Mouse (Mus musculus) intestine, embryonic 15.5 days (tissue): Measurements from ENCODE around the gene Bcl2a1d. TPM values are rescaled to one million over a fixed set of nuclear protein-coding genes. Genes with fewer than 3 reads are reported as not detected.
"Not testable (repeated sequence)": the region's sequence is repeated elsewhere in the genome, so short reads cannot be mapped to it uniquely, and the experiment has no call there.

Source experiments
- ATAC-seq: fragments of 200-750 bp; cut with Nextera tagmentation; 2 replicates; pipeline ENCODE4 v1.8.0; 2017; ENCODE audit warnings: moderate TSS enrichment, moderate library complexity
- H3K27ac ChIP-seq: fragments of 300-500 bp; sonication (generic); 2 replicates; pipeline ENCODE4 v1.5.1; 2015; ENCODE audit warnings: mild to moderate bottlenecking, inconsistent platforms
- H3K27me3 ChIP-seq: fragments of 300-500 bp; sonication (generic); replicated peaks from 2 replicates; pipeline ENCODE4 v1.6.1; 2015; ENCODE audit warnings: inconsistent platforms
- H3K36me3 ChIP-seq: fragments of 300-500 bp; sonication (generic); 2 replicates; pipeline ENCODE4 v1.6.1; 2015; ENCODE audit warnings: inconsistent platforms
- H3K4me1 ChIP-seq: fragments of 300-500 bp; sonication (generic); replicated peaks from 2 replicates; pipeline ENCODE4 v1.6.1; 2015; ENCODE audit warnings: inconsistent platforms
- H3K4me2 ChIP-seq: fragments of 300-500 bp; sonication (generic); replicated peaks from 2 replicates; pipeline ENCODE4 v1.6.1; 2015; ENCODE audit warnings: mild to moderate bottlenecking, inconsistent platforms
- H3K4me3 ChIP-seq: fragments of 300-500 bp; sonication (generic); replicated peaks from 2 replicates; pipeline ENCODE4 v1.5.1; 2015; ENCODE audit warnings: inconsistent platforms
- H3K9ac ChIP-seq: fragments of 300-500 bp; sonication (generic); 2 replicates; pipeline ENCODE4 v1.6.1; 2015; ENCODE audit warnings: inconsistent platforms
- H3K9me3 ChIP-seq: fragments of 300-500 bp; sonication (generic); 2 replicates; pipeline ENCODE4 v1.6.1; 2016; ENCODE audit warnings: inconsistent platforms
- WGBS: fragments of 180-500 bp; shearing (Covaris S2); methylation state at CpG from one replicate; pipeline ENCODE4 v1.1.7; 2015; 5-methylcytosine and 5-hydroxymethylcytosine counted together
- polyA plus RNA-seq: library from polyadenylated mRNA; unstranded; fragments of >200 nt; fragmentation: Nextera tagmentation; extraction: Ambion mirVana; gene quantifications from 2 replicates; pipeline ENCODE4 v1.2.1, GENCODE M21; 2015

The Bcl2a1d gene
- polyA plus RNA-seq: 0.77 TPM in 2 replicates

DNA sequence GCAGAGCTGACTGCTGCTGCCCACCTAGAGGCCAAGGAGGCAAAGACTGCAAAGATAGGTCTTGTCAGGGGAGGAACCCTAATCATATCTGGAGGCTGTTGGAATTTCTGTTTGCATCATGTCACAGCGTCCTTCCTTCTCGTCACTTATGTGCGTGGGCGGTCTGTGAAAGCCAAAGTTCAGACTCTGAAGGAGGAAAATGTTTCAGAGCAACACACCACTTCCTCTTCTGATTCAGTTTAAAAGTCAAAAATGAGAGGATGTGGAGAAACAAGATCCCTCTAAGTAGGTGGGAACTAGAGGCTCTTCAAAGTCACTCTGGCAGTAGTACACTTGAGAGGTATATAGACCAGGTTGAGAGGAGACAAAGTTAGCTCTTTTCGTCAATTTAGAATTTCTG lies at the start of gene Bcl2a1d:
TSS of gene Bcl2a1d (minus strand) at position 187 of the 400 bp plus-strand sequence.
- not testable (repeated sequence) for H3K9me3 ChIP-seq, H3K36me3 ChIP-seq, H3K27ac ChIP-seq, H3K4me1 ChIP-seq, H3K4me3 ChIP-seq, ATAC-seq, H3K27me3 ChIP-seq, H3K9ac ChIP-seq, H3K4me2 ChIP-seq
- WGBS: 70% methylated on average over 5 of the region's 5 CpGs

DNA sequence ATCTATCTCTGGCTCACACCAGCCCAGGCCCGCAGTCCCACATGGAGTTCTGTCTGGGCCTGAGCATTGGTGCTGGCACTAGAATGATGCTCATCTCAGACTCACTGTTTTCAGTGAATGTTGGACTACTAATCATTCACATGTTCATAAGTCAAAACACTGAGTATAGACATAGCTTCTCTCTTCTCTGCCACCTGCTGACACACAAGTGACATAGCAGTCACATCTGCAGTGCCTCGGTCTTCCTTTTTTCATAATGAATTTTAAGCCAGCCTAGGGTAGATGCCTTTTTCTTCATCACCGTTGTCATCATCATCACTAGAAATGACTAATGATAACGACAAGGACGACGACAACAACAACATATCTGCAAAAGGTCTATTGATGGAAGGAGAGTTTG lies 38.5 kb upstream of the Bcl2a1d start:
- H3K36me3 ChIP-seq, H3K4me2 ChIP-seq, H3K9ac ChIP-seq, H3K27ac ChIP-seq, H3K9me3 ChIP-seq, ATAC-seq, H3K4me3 ChIP-seq, H3K4me1 ChIP-seq, H3K27me3 ChIP-seq: not testable (repeated sequence)
- WGBS: 98% methylated on average over 3 of the region's 6 CpGs

DNA sequence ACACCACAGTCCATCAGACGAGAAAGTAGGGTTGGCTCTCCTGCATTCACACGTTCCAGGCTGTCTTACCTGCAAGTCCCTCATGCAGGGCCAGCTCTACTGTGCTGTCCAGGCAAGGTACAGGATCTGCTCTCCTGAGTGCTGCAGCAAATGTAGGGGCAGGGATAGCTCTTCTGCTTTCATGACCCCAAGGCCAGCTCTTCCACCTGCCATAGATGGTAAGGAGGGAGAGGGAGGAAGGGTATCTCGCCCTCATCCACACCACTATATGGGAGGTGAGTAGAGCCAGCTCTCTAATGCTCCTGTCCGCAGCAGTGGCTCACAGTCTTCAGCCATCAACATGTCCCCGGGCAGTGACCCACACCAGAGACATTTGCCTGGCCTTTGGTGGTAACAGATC lies 37.8 kb upstream of the Bcl2a1d start:
- not testable (repeated sequence) for H3K4me3 ChIP-seq, H3K27me3 ChIP-seq, H3K4me2 ChIP-seq, H3K9ac ChIP-seq, H3K27ac ChIP-seq, H3K4me1 ChIP-seq, ATAC-seq, H3K9me3 ChIP-seq, H3K36me3 ChIP-seq
- 84% methylated on average over 4 of the region's 5 CpGs for WGBS

DNA sequence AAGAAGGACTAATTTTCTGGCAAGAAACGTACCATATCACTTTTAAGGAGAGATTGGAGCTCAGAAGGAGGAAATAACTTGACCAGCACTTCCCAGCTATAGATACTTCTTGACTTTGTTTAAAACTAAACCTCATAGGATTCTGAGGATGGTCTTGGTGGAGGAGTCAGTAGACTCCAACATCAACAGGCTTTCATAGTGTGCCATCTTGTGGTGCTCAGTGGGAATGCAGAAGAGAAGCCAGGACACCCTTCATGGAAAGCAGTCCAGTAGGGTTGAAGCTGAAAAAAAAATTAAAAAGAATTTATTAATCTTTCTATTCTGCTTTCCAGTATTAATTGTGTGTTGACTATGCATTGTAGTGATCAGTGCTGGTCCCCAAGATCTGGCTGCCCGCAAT lies 15.0 kb upstream of the Bcl2a1d start:
- not testable (repeated sequence) for H3K36me3 ChIP-seq, ATAC-seq
- 0% methylated on average over 1 of the region's 2 CpGs for WGBS

DNA sequence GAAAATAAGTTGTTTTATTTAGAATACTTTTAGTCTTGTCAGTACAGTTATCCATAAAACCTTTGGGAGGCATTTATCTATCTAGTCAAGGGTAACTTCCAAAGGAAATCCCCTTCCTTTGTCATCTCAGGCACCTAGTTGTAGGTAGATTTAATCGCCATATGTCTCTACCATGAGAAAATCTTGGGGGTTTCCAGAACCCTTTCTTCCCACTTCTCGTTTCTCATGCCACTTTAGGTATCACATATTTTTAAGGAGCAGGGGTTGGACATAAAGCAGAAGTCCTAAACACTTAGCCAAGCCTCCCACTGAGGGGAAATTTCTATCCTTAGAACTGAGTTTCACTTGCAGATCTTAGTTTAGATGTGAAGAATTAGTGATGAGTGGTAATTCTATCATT lies 14.3 kb upstream of the Bcl2a1d start:
- H3K27me3 ChIP-seq, H3K9ac ChIP-seq, H3K4me3 ChIP-seq, ATAC-seq, H3K9me3 ChIP-seq, H3K36me3 ChIP-seq, H3K4me2 ChIP-seq, H3K4me1 ChIP-seq, H3K27ac ChIP-seq: not testable (repeated sequence)
- WGBS: 75% methylated on average over 1 of the region's 2 CpGs

More for the DNA sequence above, 15.0 kb upstream of the Bcl2a1d start:
- not testable (repeated sequence) for H3K9ac ChIP-seq, H3K4me1 ChIP-seq, H3K9me3 ChIP-seq, H3K4me3 ChIP-seq, H3K4me2 ChIP-seq, H3K27me3 ChIP-seq, H3K27ac ChIP-seq

DNA sequence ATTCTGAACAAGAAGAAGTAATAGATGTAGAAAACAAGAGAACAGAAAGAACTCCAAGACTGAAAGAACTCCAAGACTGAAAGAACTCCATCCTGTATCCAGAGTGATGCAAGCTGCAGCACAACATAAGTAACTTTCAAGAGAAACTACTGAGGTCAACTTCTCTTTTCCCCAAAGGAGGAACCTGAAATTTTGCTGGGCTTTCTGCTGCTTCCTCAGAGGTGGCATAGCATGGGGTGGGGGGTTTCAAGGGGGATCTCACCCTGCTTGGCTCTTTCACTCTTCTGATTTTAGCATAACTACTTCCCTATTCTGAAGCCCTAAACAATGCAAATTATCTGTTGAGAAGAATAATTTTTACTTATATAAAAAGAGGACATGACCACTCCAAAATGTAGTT lies 3.6 kb upstream of the Bcl2a1d start:
- not testable (repeated sequence) for H3K4me1 ChIP-seq

DNA sequence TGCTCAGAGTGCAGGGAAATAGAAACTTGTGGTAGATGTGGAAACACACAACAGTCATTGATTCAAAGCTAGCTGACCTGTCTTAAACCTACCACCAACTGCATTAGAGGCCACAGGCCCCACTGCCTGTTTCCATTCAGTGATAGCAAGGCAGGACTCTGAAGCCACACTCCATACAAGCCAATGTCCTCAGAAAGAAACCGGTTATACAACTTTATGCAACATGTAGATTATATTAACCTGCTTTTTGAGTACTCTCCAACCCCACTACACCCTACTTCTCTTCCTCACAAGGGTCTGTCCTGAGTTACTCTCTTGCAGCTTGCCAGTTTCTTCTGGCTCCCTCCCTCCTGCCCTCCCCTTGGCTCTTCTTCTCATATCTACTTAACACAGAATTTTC lies 1.5 kb upstream of the Bcl2a1d start:
- H3K4me1 ChIP-seq, H3K27ac ChIP-seq, H3K9me3 ChIP-seq, H3K9ac ChIP-seq, H3K4me3 ChIP-seq, H3K27me3 ChIP-seq, H3K4me2 ChIP-seq, H3K36me3 ChIP-seq: not testable (repeated sequence)
- peak; percentile 59 for ATAC-seq
- WGBS: 84% methylated on average over 1 of the region's 1 CpGs

More for the DNA sequence above, 3.6 kb upstream of the Bcl2a1d start:
- not testable (repeated sequence) for H3K9me3 ChIP-seq, H3K4me3 ChIP-seq, H3K9ac ChIP-seq, H3K27me3 ChIP-seq, H3K36me3 ChIP-seq, H3K27ac ChIP-seq, H3K4me2 ChIP-seq, ATAC-seq

DNA sequence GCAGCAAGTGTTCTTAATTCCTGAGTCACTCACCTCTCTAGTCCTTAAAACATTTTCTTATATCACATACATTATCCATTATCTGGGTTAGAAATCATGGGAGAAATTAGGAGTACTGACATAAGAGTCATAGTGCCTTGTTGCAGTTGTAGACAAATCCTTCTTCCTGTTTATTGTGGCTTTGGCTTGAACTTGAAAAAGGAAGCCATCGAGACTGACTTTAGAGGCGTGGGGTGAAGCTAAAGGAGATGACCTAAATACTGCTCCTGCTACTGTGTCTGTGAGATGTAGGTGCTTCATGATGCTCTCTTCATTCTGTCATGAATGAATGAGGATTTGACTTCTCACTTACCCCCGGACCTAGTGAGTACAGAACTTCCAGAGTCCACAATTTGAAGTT lies 620 bp upstream of the Bcl2a1d start:
- H3K9ac ChIP-seq, H3K4me2 ChIP-seq, ATAC-seq, H3K36me3 ChIP-seq, H3K9me3 ChIP-seq, H3K4me3 ChIP-seq, H3K4me1 ChIP-seq, H3K27me3 ChIP-seq, H3K27ac ChIP-seq: not testable (repeated sequence)
- WGBS: 60% methylated on average over 2 of the region's 3 CpGs

DNA sequence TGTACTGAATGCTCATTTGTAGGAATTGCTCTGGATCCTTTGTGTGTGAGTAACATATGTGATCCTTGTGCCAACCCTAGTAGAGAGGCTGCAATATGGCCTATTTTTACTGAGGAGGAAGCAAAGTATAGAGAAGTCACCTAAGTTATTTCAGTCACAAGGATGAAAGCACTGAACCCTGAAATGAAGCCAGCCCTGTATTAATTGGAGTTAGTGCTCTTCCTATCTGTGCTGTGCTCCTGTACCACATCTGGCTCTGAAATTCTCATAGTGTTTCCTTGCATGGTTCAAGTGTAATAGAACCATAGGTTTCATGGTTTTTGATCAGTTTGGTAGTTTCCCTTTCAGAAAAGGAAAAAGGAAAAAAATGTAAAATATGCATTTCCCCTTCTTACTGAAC lies 3.4 kb downstream of the Bcl2a1d start:
- H3K9me3 ChIP-seq, ATAC-seq, H3K9ac ChIP-seq, H3K4me2 ChIP-seq, H3K27ac ChIP-seq, H3K4me1 ChIP-seq, H3K27me3 ChIP-seq, H3K36me3 ChIP-seq, H3K4me3 ChIP-seq: not testable (repeated sequence)

DNA sequence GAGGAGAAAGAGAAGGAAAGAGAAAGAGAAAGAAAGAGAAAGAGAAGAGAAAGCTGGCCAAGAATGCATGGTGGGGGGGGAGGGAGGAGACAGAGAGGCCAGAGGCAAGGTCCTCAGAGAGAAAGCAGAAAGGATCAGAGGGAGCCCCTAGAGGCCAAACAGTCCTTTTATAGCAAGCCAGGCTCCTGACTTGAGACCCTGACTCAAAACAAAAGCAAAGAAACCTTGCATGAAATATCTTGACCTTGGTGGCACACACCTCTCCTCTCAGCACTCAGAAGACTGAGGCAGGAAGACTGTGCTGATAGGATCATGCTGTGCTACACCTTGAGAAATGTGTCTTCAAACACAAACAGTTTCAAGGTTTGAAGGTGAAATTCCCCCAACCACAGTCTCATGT lies 10.1 kb downstream of the Bcl2a1d start:
- H3K9me3 ChIP-seq, H3K9ac ChIP-seq, H3K4me2 ChIP-seq, ATAC-seq, H3K4me1 ChIP-seq, H3K4me3 ChIP-seq, H3K27me3 ChIP-seq, H3K36me3 ChIP-seq, H3K27ac ChIP-seq: not testable (repeated sequence)

DNA sequence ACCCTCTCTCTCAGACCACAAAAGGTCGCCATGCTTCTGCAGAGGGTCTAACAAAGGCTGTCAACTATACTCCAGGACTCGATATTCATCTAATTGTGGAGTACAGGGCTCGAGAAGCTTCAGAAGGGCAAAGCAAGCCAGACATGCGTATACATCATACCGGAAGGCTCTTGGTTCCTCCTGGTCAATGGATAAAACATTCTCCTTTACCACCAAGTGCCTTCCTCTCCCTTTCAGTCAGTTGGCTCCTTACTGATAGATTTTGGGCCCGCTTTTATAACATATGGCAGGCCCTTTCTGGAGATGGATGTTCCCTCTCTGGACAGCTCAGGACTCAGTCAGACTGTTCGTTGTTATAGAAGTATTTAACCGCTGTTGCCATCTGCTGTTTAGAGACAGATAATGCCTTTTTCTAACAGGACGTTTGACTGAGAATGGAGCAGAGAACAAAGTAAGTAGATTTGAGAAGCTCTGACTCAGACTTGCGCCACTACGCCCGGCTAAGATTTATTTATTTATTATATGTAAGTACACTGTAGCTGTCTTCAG lies 11.7 kb downstream of the Bcl2a1d start, which contains the start of gene Mthfsl:
TSS of gene Mthfsl (minus strand) at position 308 of the 549 bp plus-strand sequence.
- ATAC-seq: peak; percentile 67
- 9% methylated on average over 11 of the region's 12 CpGs for WGBS
- Histone ChIP-seq H3K27ac (peak within 1 kb of the TSS; percentile 76), H3K4me2 (peak within 1 kb of the TSS; percentile 56), H3K4me3 (peak within 1 kb of the TSS; percentile 28)
- not testable (repeated sequence) for H3K27me3 ChIP-seq, H3K36me3 ChIP-seq, H3K9ac ChIP-seq, H3K9me3 ChIP-seq, H3K4me1 ChIP-seq

DNA sequence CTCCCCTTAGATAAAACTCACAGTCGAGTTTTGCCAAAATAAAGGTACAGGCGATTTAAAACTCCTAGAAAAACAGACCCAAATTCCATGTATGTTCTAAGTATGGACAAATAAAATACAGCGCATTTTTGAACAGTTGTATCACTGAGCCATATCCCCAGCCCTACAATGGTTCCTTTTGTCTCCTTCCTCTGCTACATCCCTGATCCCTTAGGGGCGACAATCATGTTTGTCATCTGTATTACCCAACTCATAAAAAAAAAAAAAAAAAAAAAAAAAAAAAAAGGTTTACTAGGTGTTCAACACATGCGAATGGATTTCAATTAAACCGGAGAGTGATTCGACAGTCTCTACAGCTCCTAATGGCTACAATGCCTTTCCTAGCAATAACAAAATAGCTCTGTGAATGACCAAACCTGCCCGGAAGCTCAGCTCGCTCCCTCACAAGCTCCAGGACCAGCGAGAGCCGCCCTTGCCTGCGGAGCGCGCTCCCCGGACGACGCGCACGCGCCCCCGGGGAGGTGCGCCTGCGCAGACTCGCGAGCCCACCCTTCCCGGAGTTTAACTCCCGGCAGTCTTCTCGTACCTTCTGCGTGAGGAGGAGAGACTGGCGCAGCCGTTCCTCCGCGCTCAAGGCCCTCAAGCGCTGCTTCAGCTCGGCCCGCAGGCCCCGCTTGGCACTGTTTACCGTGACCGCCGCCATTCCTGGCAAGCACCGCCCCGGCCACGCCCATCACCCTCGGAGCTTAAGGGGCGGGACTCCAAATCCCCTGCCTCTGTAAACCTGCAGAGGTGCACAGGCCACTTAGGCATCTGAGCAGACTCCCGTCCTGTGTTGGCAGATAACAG lies 12.4 kb downstream of the Bcl2a1d start:
- WGBS: 9% methylated on average over 9 of the region's 46 CpGs
- not testable (repeated sequence) for H3K9me3 ChIP-seq, H3K36me3 ChIP-seq, H3K27me3 ChIP-seq, H3K9ac ChIP-seq, H3K4me1 ChIP-seq
- ATAC-seq: peak; percentile 97
- H3K27ac ChIP-seq: peak overlapping the region; percentile 76; the same call in 1 of the 2 replicates
- peak overlapping the region; percentile 28 for H3K4me3 ChIP-seq
- H3K4me2 ChIP-seq: peak overlapping the region; percentile 50

DNA sequence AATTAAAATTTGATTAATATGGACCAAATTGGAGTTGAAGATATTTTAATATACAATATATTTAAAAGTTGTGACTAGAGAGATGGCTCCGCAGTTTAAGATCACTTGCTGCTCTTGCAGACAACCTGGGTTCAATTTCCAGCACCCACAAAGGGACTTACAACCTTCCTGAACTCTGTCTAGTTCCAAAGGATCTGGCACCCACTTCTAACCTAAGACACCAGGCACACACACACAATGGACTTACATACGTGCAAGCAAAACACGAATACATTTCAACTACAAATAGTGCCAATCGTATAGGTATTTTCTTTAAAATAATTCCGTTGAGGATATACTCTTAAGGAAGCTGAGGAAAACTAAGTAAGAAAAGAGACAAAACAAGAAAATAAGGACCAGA lies 13.1 kb downstream of the Bcl2a1d start:
- H3K4me2 ChIP-seq: peak overlapping the region; percentile 50
- ATAC-seq, H3K4me1 ChIP-seq, H3K27me3 ChIP-seq, H3K9me3 ChIP-seq, H3K27ac ChIP-seq, H3K36me3 ChIP-seq, H3K9ac ChIP-seq, H3K4me3 ChIP-seq: not testable (repeated sequence)
- WGBS: 59% methylated on average over 5 of the region's 5 CpGs
